Mouse (Mus musculus) urinary bladder, adult 2 months (tissue): ENCODE results near the gene Rnf113a2. TPM values are rescaled to one million over a fixed set of nuclear protein-coding genes. Genes with fewer than 3 reads are reported as not detected.

ENCODE experiments used
- DNase-seq: peaks from one replicate; pipeline ENCODE4 v3.0.0; 2022; ENCODE audit warnings: low spot score
- polyA plus RNA-seq: library from polyadenylated mRNA; depleted of rRNA; stranded (reverse); fragments of >200 nt; gene quantifications from 2 replicates; pipeline ENCODE4 v1.2.3, GENCODE M21; 2012; rRNA removed

Gene Rnf113a2
- polyA plus RNA-seq, result 20.2 and 22.3 TPM in 2 replicates

GRCm38 (mm10) chr12:84416834-84417604, at the start of gene Rnf113a2:
Rnf113a2 (plus strand) TSS chr12:84417196.
- peak; percentile 77 for DNase-seq

- DNase-seq, result no peak
Measured at GRCm38 (mm10) chr12:84371647-84372046, 45.3 kb upstream of the Rnf113a2 start.

- DNase-seq, result no peak
Measured at GRCm38 (mm10) chr12:84373831-84374481, 43.0 kb upstream of the Rnf113a2 start.

GRCm38 (mm10) chr12:84382369-84382768, 34.6 kb upstream of the Rnf113a2 start:
- no peak for DNase-seq

- no peak for DNase-seq
Measured at GRCm38 (mm10) chr12:84384644-84385081, 32.3 kb upstream of the Rnf113a2 start.

GRCm38 (mm10) chr12:84385408-84385807, 31.6 kb upstream of the Rnf113a2 start:
- no peak for DNase-seq

- DNase-seq, result no peak
Measured at GRCm38 (mm10) chr12:84388097-84388496, 28.9 kb upstream of the Rnf113a2 start.

- no peak for DNase-seq
Measured at GRCm38 (mm10) chr12:84388774-84389400, 28.1 kb upstream of the Rnf113a2 start.

GRCm38 (mm10) chr12:84390336-84390735, 26.7 kb upstream of the Rnf113a2 start:
- no peak for DNase-seq

GRCm38 (mm10) chr12:84392681-84393080, 24.3 kb upstream of the Rnf113a2 start:
- no peak for DNase-seq

GRCm38 (mm10) chr12:84393847-84394246, 23.1 kb upstream of the Rnf113a2 start:
- peak; percentile 14 for DNase-seq

GRCm38 (mm10) chr12:84396947-84397679, 19.9 kb upstream of the Rnf113a2 start:
- no peak for DNase-seq

- no peak for DNase-seq
Measured at GRCm38 (mm10) chr12:84397685-84398084, 19.3 kb upstream of the Rnf113a2 start.

GRCm38 (mm10) chr12:84398629-84399028, 18.4 kb upstream of the Rnf113a2 start:
- no peak for DNase-seq

GRCm38 (mm10) chr12:84399135-84399534, 17.9 kb upstream of the Rnf113a2 start:
- DNase-seq, result no peak

- DNase-seq, result no peak
Measured at GRCm38 (mm10) chr12:84399663-84400062, 17.3 kb upstream of the Rnf113a2 start.

GRCm38 (mm10) chr12:84400068-84400467, 16.9 kb upstream of the Rnf113a2 start:
- no peak for DNase-seq

GRCm38 (mm10) chr12:84400653-84401052, 16.3 kb upstream of the Rnf113a2 start:
- DNase-seq, result no peak

GRCm38 (mm10) chr12:84402923-84403322, 14.1 kb upstream of the Rnf113a2 start:
- DNase-seq, result no peak

GRCm38 (mm10) chr12:84404541-84404940, 12.5 kb upstream of the Rnf113a2 start:
- DNase-seq, result no peak

GRCm38 (mm10) chr12:84407259-84407658, 9.7 kb upstream of the Rnf113a2 start:
- no peak for DNase-seq
